Comparison of ENCODE assay signal across 9 mouse cellular contexts in the genomic region with DNA sequence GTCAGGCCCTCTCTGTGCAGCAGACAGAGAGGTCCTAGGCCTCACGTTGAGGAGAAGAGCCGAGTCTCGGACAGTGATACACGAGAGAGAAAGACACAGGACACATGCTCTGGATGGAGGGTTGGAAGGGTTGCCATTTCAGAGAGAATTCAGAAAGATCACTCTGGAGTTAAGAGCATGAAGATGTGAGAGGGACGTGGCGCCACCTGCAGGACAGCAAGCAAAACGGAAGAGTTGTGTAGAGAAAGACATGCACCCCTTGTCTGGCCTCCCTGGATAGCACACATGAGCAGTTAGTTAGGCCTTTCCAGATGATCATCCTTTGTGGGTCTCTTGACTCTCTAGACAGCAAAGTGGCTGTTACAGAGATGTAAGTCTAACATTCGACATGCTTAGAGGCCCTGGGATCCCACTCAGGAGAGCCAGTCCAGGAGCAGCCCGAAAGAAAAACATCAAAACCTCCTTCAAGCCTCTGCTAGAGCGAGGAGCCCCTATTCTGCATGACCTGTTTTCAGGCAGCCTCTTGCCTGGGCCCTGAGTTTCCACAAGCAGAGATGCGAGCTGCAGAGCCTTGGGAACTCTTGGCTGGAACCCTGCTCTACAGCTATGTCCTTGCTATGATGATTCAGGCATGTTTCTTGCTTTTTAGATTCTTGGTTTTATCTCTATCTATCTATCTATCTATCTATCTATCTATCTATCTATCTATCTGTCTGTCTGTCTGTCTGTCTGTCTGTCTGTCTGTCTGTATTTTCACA. TPM values are rescaled to one million over a fixed set of nuclear protein-coding genes. Genes with fewer than 3 reads are reported as not detected.
DNase-seq lines count a peak whose midpoint lies in the region; ATAC-seq and TF ChIP-seq lines count a peak whose summit lies in the region.
"Had no signal": no experiment of that assay in that cellular context is flagged by ENCODE, and none has a peak within 500 bp of the region (broad histone marks: within the 10 kb centered on the region; RNA-seq: fewer than 3 reads in every experiment).

No protein-coding gene starts in this region.

- ATAC-seq in cerebellum, adult (ENCODE audit: insufficient number of reproducible peaks, low FRiP score, low TSS enrichment), result no peak
- no peak for ATAC-seq in embryonic facial prominence, embryonic 11.5 days (replicated peaks; ENCODE audit: insufficient number of reproducible peaks, low FRiP score, low TSS enrichment, low read depth)
- no peak for ATAC-seq in kidney, postnatal 0 days (replicated peaks; ENCODE audit: low FRiP score, low read depth)
- ATAC-seq in megakaryocyte, adult 5-6 weeks (ENCODE audit: poor library complexity, severe bottlenecking), result peak; percentile 91

- no peak overlapping the region for H3K4me2 ChIP-seq in embryonic facial prominence, embryonic 11.5 days (ENCODE audit: low read depth, low read length)
- H3K4me2 ChIP-seq in kidney, postnatal 0 days (ENCODE audit: low read length), result no peak overlapping the region
- H3K4me2 ChIP-seq: limb, embryonic 13.5 days had no signal

- H3K4me1 ChIP-seq in embryonic facial prominence, embryonic 11.5 days (ENCODE audit: control insufficient read depth, insufficient read depth, low read length), result no peaks in the 10 kb centered on the region
- peaks cover 5% of the 10 kb centered on the region; the same call in 1 of the 2 replicates for H3K4me1 ChIP-seq in kidney, postnatal 0 days (replicated peaks; ENCODE audit: insufficient read depth, low read length)

- H3K27ac ChIP-seq in embryonic facial prominence, embryonic 11.5 days (replicated peaks; ENCODE audit: low read depth, low read length), result no peak overlapping the region
- no peak overlapping the region for H3K27ac ChIP-seq in kidney, postnatal 0 days
- H3K27ac ChIP-seq: limb, embryonic 13.5 days had no signal

- WGBS in embryonic facial prominence, embryonic 11.5 days, result 40% methylated on average over 11 of the region's 11 CpGs
- WGBS in kidney, postnatal 0 days, result 38% methylated on average over 11 of the region's 11 CpGs

- no peaks in the 10 kb centered on the region for H3K36me3 ChIP-seq in embryonic facial prominence, embryonic 11.5 days (replicated peaks; ENCODE audit: control insufficient read depth, insufficient read depth, low read depth, low read length)
- no peaks in the 10 kb centered on the region for H3K36me3 ChIP-seq in kidney, postnatal 0 days (ENCODE audit: insufficient read depth, low read length)
- H3K36me3 ChIP-seq: limb, embryonic 13.5 days had no signal

- peak; percentile 43 for DNase-seq in cerebellum, adult 11 months
- DNase-seq in urinary bladder, adult 18-20 months (ENCODE audit: low spot score in 2 of 2), result peak; percentile 55 to 58
- no peak for DNase-seq in urinary bladder, adult 2 months (ENCODE audit: low spot score)
- DNase-seq in embryonic facial prominence, embryonic 11.5 days (ENCODE audit: low spot score), result peak; percentile 79
- peak; percentile 89 for DNase-seq in kidney, postnatal 0 days (ENCODE audit: low spot score)
- DNase-seq in spleen, postnatal 10 days (ENCODE audit: low spot score in 2 of 2), result peak; percentile 32 to 80

- peak; percentile 95 for TF ChIP-seq CTCF in kidney, postnatal 0 days (IDR thresholded peaks at IDR 0.05; ENCODE audit: low read depth)

- no peak overlapping the region for H3K4me3 ChIP-seq in embryonic facial prominence, embryonic 11.5 days (ENCODE audit: low read depth, low read length)
- no peak overlapping the region for H3K4me3 ChIP-seq in kidney, postnatal 0 days (replicated peaks; ENCODE audit: low read depth, low read length)
- H3K4me3 ChIP-seq: limb, embryonic 13.5 days had no signal

- no peaks in the 10 kb centered on the region for H3K9me3 ChIP-seq in embryonic facial prominence, embryonic 11.5 days (replicated peaks; ENCODE audit: control insufficient read depth, low read length)
- no peaks in the 10 kb centered on the region for H3K9me3 ChIP-seq in kidney, postnatal 0 days (replicated peaks; ENCODE audit: low read length)
- H3K9me3 ChIP-seq: limb, embryonic 13.5 days had no signal

- H3K27me3 ChIP-seq in embryonic facial prominence, embryonic 11.5 days (ENCODE audit: control insufficient read depth, insufficient read depth, low read length), result no peaks in the 10 kb centered on the region
- no peaks in the 10 kb centered on the region; the same call in 1 of the 2 replicates for H3K27me3 ChIP-seq in kidney, postnatal 0 days (ENCODE audit: insufficient read depth, low read length)

- no peak overlapping the region for H3K9ac ChIP-seq in embryonic facial prominence, embryonic 11.5 days (replicated peaks; ENCODE audit: low read length)
- no peak overlapping the region for H3K9ac ChIP-seq in kidney, postnatal 0 days (ENCODE audit: low read depth, low read length)
- H3K9ac ChIP-seq: limb, embryonic 13.5 days had no signal

RNA-seq across cellular contexts. Expression of a gene that starts 18.8 kb away (rescaled TPM):
- 53.4 and 55.9 TPM in 2 replicates for polyA plus RNA-seq in urinary bladder, adult 2 months (2012; rRNA removed)
- 9.2 and 9.7 TPM in 2 replicates for polyA plus RNA-seq in embryonic facial prominence, embryonic 11.5 days (2014; fragmentation: Nextera tagmentation; extraction: Ambion mirVana)
- polyA plus RNA-seq in kidney, postnatal 0 days (2015; fragmentation: Nextera tagmentation; extraction: Ambion mirVana), result 13.5 and 17.1 TPM in 2 replicates
- total RNA-seq in megakaryocyte, adult 5-6 weeks (2015), result 21.0 and 25.0 TPM in 2 replicates
- 33.5 and 33.6 TPM in 2 replicates for total RNA-seq in megakaryocyte, adult 5-6 weeks (2017)

RNA-seq across cellular contexts. Expression of a gene that starts 33.6 kb away (rescaled TPM):
- 5.5 and 5.6 TPM in 2 replicates for polyA plus RNA-seq in urinary bladder, adult 2 months (2012; rRNA removed)
- polyA plus RNA-seq in embryonic facial prominence, embryonic 11.5 days (2014; fragmentation: Nextera tagmentation; extraction: Ambion mirVana), result 9.6 and 11.4 TPM in 2 replicates
- polyA plus RNA-seq in kidney, postnatal 0 days (2015; fragmentation: Nextera tagmentation; extraction: Ambion mirVana), result 11.3 and 12.0 TPM in 2 replicates
- total RNA-seq in megakaryocyte, adult 5-6 weeks (2015), result 16.6 and 17.8 TPM in 2 replicates
- 7.4 and 7.7 TPM in 2 replicates for total RNA-seq in megakaryocyte, adult 5-6 weeks (2017)

RNA-seq across cellular contexts. Expression of a gene that starts 43.8 kb away (rescaled TPM):
- polyA plus RNA-seq in urinary bladder, adult 2 months (2012; rRNA removed), result not detected in 2 replicates
- 2.0 and 2.7 TPM in 2 replicates for polyA plus RNA-seq in embryonic facial prominence, embryonic 11.5 days (2014; fragmentation: Nextera tagmentation; extraction: Ambion mirVana)
- polyA plus RNA-seq in kidney, postnatal 0 days (2015; fragmentation: Nextera tagmentation; extraction: Ambion mirVana), result not detected in 2 replicates
- not detected in 2 replicates for total RNA-seq in megakaryocyte, adult 5-6 weeks (2015)
- total RNA-seq in megakaryocyte, adult 5-6 weeks (2017), result not detected in 2 replicates
- polyA plus RNA-seq: limb, embryonic 13.5 days had no signal
